Mouse (Mus musculus) lung, adult 2 months (tissue): ENCODE measurements around the gene Neurod4.

Experiments
- CTCF ChIP-seq: fragments of 200-500 bp; IDR thresholded peaks from 2 replicates; pipeline ENCODE4 v1.5.1; 2011; ENCODE audit warnings: mild to moderate bottlenecking, low read length, control low read depth; ENCODE audit not compliant: insufficient read depth
- POLR2A ChIP-seq: fragments of 200-500 bp; IDR thresholded peaks from 2 replicates; pipeline ENCODE4 v1.6.1; 2011; ENCODE audit warnings: low read depth, mild to moderate bottlenecking, control low read depth, low read length, borderline replicate concordance; ENCODE audit errors: extremely low read depth

DNA sequence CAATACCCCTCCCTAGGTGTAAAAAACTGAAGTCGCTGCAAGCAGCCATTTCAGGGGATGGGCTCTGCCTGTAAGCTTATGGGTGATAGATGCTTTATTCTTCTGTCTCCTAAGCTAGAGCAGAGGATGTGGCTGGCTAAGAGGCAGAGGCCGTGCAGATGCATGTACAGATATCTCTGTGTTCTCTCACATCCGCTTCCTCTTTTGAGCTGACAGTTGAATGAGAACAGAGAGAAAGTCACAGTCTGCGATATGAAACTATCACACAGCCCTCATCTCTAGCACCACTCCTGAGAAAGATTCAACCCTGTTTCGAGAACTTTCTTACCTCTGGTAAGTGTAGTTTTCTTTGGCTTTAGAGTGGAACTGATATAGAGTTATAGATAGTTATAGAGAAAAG is 42.6 kb upstream of the Neurod4 start, which contains the start of gene Tespa1:
- TF ChIP-seq CTCF: no peak
- TF ChIP-seq POLR2A: no peak
